Comparison of ENCODE assay signal across 8 mouse cellular contexts in genomic region chr13:109615785-109616281, GRCm38 (mm10).
DNase-seq lines count a peak whose midpoint lies in the region; ATAC-seq and TF ChIP-seq lines count a peak whose summit lies in the region.

No protein-coding gene starts in this region.

- peak; percentile 22 for DNase-seq in c-Kit-positive CD71-negative TER-119-negative erythroid progenitor cells, embryonic 14.5 days (ENCODE audit: low read depth)
- no peak for DNase-seq in frontal cortex, postnatal 25 days (ENCODE audit: low spot score in 2 of 2)

- no peaks in the 10 kb centered on the region for H3K36me3 ChIP-seq in heart, embryonic 14.5 days (ENCODE audit: control insufficient read depth, insufficient read depth, low read length)
- H3K36me3 ChIP-seq in heart, embryonic 12.5 days = no peaks in the 10 kb centered on the region
- H3K36me3 ChIP-seq in E14TG2a.4 (ENCODE audit: insufficient read depth, low read length) = no peaks in the 10 kb centered on the region
- H3K36me3 ChIP-seq in intestine, postnatal 0 days (ENCODE audit: control insufficient read depth, insufficient read depth) = no peaks in the 10 kb centered on the region

- ATAC-seq in heart, embryonic 14.5 days (ENCODE audit: insufficient number of reproducible peaks, insufficient read depth, low FRiP score, low read depth) = no peak
- ATAC-seq in heart, embryonic 12.5 days (ENCODE audit: insufficient number of reproducible peaks, low FRiP score) = no peak
- 0 out of 2 replicates have a peak, but pooled peaks have one; percentile 19 for ATAC-seq in intestine, postnatal 0 days
- peak; percentile 81 for ATAC-seq in megakaryocyte-erythroid progenitor cell, adult 5-6 weeks (replicated peaks; ENCODE audit: low FRiP score, low TSS enrichment, poor library complexity, severe bottlenecking)
- ATAC-seq in inflammation-experienced regulatory T-cells, adult 6 months = no peak

- no peaks in the 10 kb centered on the region for H3K9me3 ChIP-seq in heart, embryonic 14.5 days (ENCODE audit: control insufficient read depth, low read length)
- no peaks in the 10 kb centered on the region for H3K9me3 ChIP-seq in heart, embryonic 12.5 days (replicated peaks)
- H3K9me3 ChIP-seq in E14TG2a.4 (ENCODE audit: low read length) = no peaks in the 10 kb centered on the region
- H3K9me3 ChIP-seq in intestine, postnatal 0 days (ENCODE audit: control insufficient read depth) = no peaks in the 10 kb centered on the region

- peak overlapping the region; percentile 34 for H3K4me2 ChIP-seq in heart, embryonic 14.5 days (ENCODE audit: low read length)
- H3K4me2 ChIP-seq in heart, embryonic 12.5 days = no peak overlapping the region
- peak overlapping the region; percentile 47 for H3K4me2 ChIP-seq in intestine, postnatal 0 days (replicated peaks; ENCODE audit: low read depth)

- H3K4me3 ChIP-seq in heart, embryonic 14.5 days (ENCODE audit: control insufficient read depth in 1 of 2, insufficient read depth in 1 of 2, low read depth in 1 of 2, low read length in 2 of 2) = no peak overlapping the region
- no peak overlapping the region for H3K4me3 ChIP-seq in heart, embryonic 12.5 days
- no peak overlapping the region for H3K4me3 ChIP-seq in E14TG2a.4 (replicated peaks; ENCODE audit: low read length)
- H3K4me3 ChIP-seq in intestine, postnatal 0 days (ENCODE audit: low read depth, low read length) = 0 out of 2 replicates have a peak overlapping the region, but pooled peaks have one; percentile 2

- H3K9ac ChIP-seq in heart, embryonic 14.5 days (ENCODE audit: low read length) = peak overlapping the region; percentile 46; the same call in 1 of the 2 replicates
- no peak overlapping the region for H3K9ac ChIP-seq in heart, embryonic 12.5 days
- H3K9ac ChIP-seq in intestine, postnatal 0 days (ENCODE audit: low read depth, low read length) = no peak overlapping the region

- no peaks in the 10 kb centered on the region for H3K27me3 ChIP-seq in heart, embryonic 14.5 days (ENCODE audit: control insufficient read depth, insufficient read depth, low read length)
- H3K27me3 ChIP-seq in heart, embryonic 12.5 days (replicated peaks) = no peaks in the 10 kb centered on the region
- H3K27me3 ChIP-seq in E14TG2a.4 (ENCODE audit: insufficient read depth, low read length) = no peaks in the 10 kb centered on the region
- H3K27me3 ChIP-seq in intestine, postnatal 0 days (replicated peaks; ENCODE audit: control insufficient read depth, insufficient read depth, low read length) = no peaks in the 10 kb centered on the region

- H3K4me1 ChIP-seq in heart, embryonic 14.5 days (ENCODE audit: control insufficient read depth in 2 of 2, insufficient read depth in 2 of 2, low read length in 2 of 2) = no peaks in the 10 kb centered on the region; a peak in 1 of 4 replicates
- no peaks in the 10 kb centered on the region for H3K4me1 ChIP-seq in heart, embryonic 12.5 days (replicated peaks)
- H3K4me1 ChIP-seq in E14TG2a.4 (replicated peaks; ENCODE audit: low read depth, low read length) = peaks cover 55% of the 10 kb centered on the region
- peaks cover 6% of the 10 kb centered on the region; the same call in 1 of the 2 replicates for H3K4me1 ChIP-seq in intestine, postnatal 0 days (replicated peaks; ENCODE audit: control insufficient read depth, insufficient read depth, low read length)

- H3K27ac ChIP-seq in heart, embryonic 14.5 days (replicated peaks in 1 of 2; ENCODE audit: control insufficient read depth in 1 of 2, insufficient read depth in 1 of 2, low read depth in 2 of 2, low read length in 2 of 2) = no peak overlapping the region
- no peak overlapping the region for H3K27ac ChIP-seq in heart, embryonic 12.5 days (ENCODE audit: poor library complexity, severe bottlenecking)
- H3K27ac ChIP-seq in intestine, postnatal 0 days (ENCODE audit: low read depth, low read length) = no peak overlapping the region

- peak; percentile 34 for TF ChIP-seq CTCF in E14TG2a.4 (conservative IDR thresholded peaks at IDR 0.05; ENCODE audit: low read length)
- TF ChIP-seq CTCF in intestine, postnatal 0 days (IDR thresholded peaks at IDR 0.05; ENCODE audit: low read depth) = peak; percentile 74

- WGBS in heart, embryonic 14.5 days = 14% methylated on average over 7 of the region's 7 CpGs
- 12% methylated on average over 7 of the region's 7 CpGs for whole genome bisulfite sequencing in heart, embryonic 12.5 days
- WGBS in intestine, postnatal 0 days = 11% methylated on average over 7 of the region's 7 CpGs

Comparison
In these comparisons a context has a peak if more than half of its experiments do, and no peak if none do; other contexts are left out.
1. ATAC-seq: peak in intestine, postnatal 0 days (single experiment) and megakaryocyte-erythroid progenitor cell, adult 5-6 weeks (single experiment); none in heart, embryonic 14.5 days (single experiment), heart, embryonic 12.5 days (single experiment) and inflammation-experienced regulatory T-cells, adult 6 months (single experiment).